In the genomic region with DNA sequence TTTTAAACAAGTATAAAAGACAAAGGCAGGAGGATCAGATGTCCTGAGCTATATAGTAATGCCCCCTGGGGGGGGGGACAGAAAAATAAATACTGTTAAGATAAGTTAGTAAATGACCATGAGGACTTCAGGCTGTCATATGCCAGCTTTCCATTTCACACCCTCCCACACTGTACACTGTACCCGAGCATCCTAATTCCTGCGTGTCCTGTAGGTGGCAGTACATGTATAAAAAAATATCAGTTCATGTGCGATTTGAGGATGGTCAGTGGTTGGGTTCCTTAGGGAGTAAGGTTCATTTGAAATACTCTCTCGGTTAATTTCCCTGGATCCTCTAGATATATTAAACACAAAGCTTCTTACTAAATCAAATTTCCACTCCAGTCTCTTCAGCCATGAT, we compare ENCODE assay signal across 8 mouse cellular contexts. TPM values are rescaled to one million over a fixed set of nuclear protein-coding genes. Genes with fewer than 3 reads are reported as not detected.
DNase-seq lines count a peak whose midpoint lies in the region; ATAC-seq and TF ChIP-seq lines count a peak whose summit lies in the region.

No protein-coding gene starts in this region.

- no peaks in the 10 kb centered on the region for H3K9me3 ChIP-seq in forebrain, embryonic 11.5 days (ENCODE audit: control insufficient read depth, low read length)
- no peaks in the 10 kb centered on the region for H3K9me3 ChIP-seq in forebrain, embryonic 10.5 days
- H3K9me3 ChIP-seq in heart, embryonic 16.5 days (replicated peaks; ENCODE audit: control insufficient read depth, low read length), result no peaks in the 10 kb centered on the region

- H3K4me3 ChIP-seq in forebrain, embryonic 11.5 days (ENCODE audit: low read depth, low read length), result no peak overlapping the region
- no peak overlapping the region for H3K4me3 ChIP-seq in forebrain, embryonic 10.5 days
- H3K4me3 ChIP-seq in heart, embryonic 16.5 days (ENCODE audit: low read length), result no peak overlapping the region
- H3K4me3 ChIP-seq in thymus, adult 2 months (ENCODE audit: control insufficient read depth, insufficient read depth, low read length), result no peak overlapping the region

- no peak for TF ChIP-seq POLR2A in thymus, adult 2 months (IDR thresholded peaks at IDR 0.05; ENCODE audit: control insufficient read depth, extremely low read depth, insufficient read depth, low read length, poor library complexity)

- DNase-seq in forebrain, embryonic 11.5 days (ENCODE audit: low spot score), result no peak
- no peak for DNase-seq in forebrain, embryonic 10.5 days (ENCODE audit: extremely low spot score, low spot score)
- peak; percentile 79 for DNase-seq in MN1 (ENCODE audit: low spot score)
- peak; percentile 65 to 68 for DNase-seq in cerebellum, postnatal 10 days
- peak; percentile 52 for DNase-seq in kidney, postnatal 10 days
- peak; percentile 46 for DNase-seq in lung, postnatal 14 days
- peak; percentile 62 for DNase-seq in thymus, adult 2 months

- H3K27me3 ChIP-seq in forebrain, embryonic 11.5 days (ENCODE audit: control insufficient read depth, insufficient read depth, low read length), result no peaks in the 10 kb centered on the region
- no peaks in the 10 kb centered on the region for H3K27me3 ChIP-seq in forebrain, embryonic 10.5 days (ENCODE audit: poor library complexity, severe bottlenecking)
- H3K27me3 ChIP-seq in heart, embryonic 16.5 days (ENCODE audit: control insufficient read depth, insufficient read depth, low read length), result no peaks in the 10 kb centered on the region
- H3K27me3 ChIP-seq in thymus, adult 2 months (ENCODE audit: control insufficient read depth, insufficient read depth, low read length), result no peaks in the 10 kb centered on the region

- no peaks in the 10 kb centered on the region for H3K4me1 ChIP-seq in forebrain, embryonic 11.5 days (replicated peaks; ENCODE audit: control insufficient read depth, insufficient read depth, low read length)
- H3K4me1 ChIP-seq in forebrain, embryonic 10.5 days, result no peaks in the 10 kb centered on the region
- H3K4me1 ChIP-seq in heart, embryonic 16.5 days (ENCODE audit: control insufficient read depth, insufficient read depth, low read length), result no peaks in the 10 kb centered on the region
- H3K4me1 ChIP-seq in thymus, adult 2 months (replicated peaks; ENCODE audit: control insufficient read depth, insufficient read depth, low read length), result peaks cover 14% of the 10 kb centered on the region

- no peak overlapping the region for H3K27ac ChIP-seq in forebrain, embryonic 11.5 days (ENCODE audit: low read depth, low read length)
- H3K27ac ChIP-seq in forebrain, embryonic 10.5 days, result no peak overlapping the region
- no peak overlapping the region for H3K27ac ChIP-seq in heart, embryonic 16.5 days (ENCODE audit: low read length)
- H3K27ac ChIP-seq in thymus, adult 2 months (ENCODE audit: control insufficient read depth, insufficient read depth, low read length), result no peak overlapping the region

- ATAC-seq in forebrain, embryonic 11.5 days (replicated peaks; ENCODE audit: low FRiP score), result peak; percentile 56; the same call in 1 of the 2 replicates
- ATAC-seq in heart, embryonic 16.5 days (replicated peaks; ENCODE audit: extremely low read depth, insufficient read depth, low FRiP score), result peak; percentile 45; the same call in 1 of the 2 replicates

- H3K9ac ChIP-seq in forebrain, embryonic 11.5 days (ENCODE audit: low read length), result no peak overlapping the region
- H3K9ac ChIP-seq in heart, embryonic 16.5 days (ENCODE audit: low read length), result no peak overlapping the region

- H3K4me2 ChIP-seq in forebrain, embryonic 11.5 days (ENCODE audit: low read depth, low read length, severe bottlenecking), result no peak overlapping the region
- H3K4me2 ChIP-seq in heart, embryonic 16.5 days (ENCODE audit: low read depth, low read length), result no peak overlapping the region

- no peaks in the 10 kb centered on the region for H3K36me3 ChIP-seq in forebrain, embryonic 11.5 days (ENCODE audit: control insufficient read depth, insufficient read depth, low read length)
- H3K36me3 ChIP-seq in forebrain, embryonic 10.5 days (replicated peaks), result no peaks in the 10 kb centered on the region
- no peaks in the 10 kb centered on the region for H3K36me3 ChIP-seq in heart, embryonic 16.5 days (ENCODE audit: control insufficient read depth, insufficient read depth)
- H3K36me3 ChIP-seq in thymus, adult 2 months (ENCODE audit: control insufficient read depth, insufficient read depth, low read length), result no peaks in the 10 kb centered on the region

- 65% methylated on average over 4 of the region's 4 CpGs for WGBS in forebrain, embryonic 11.5 days
- 72% methylated on average over 4 of the region's 4 CpGs for WGBS in forebrain, embryonic 10.5 days
- WGBS in heart, embryonic 16.5 days, result 38% methylated on average over 4 of the region's 4 CpGs
- 19% methylated on average over 4 of the region's 4 CpGs for WGBS in thymus, adult 2 months

- TF ChIP-seq CTCF in thymus, adult 2 months (IDR thresholded peaks at IDR 0.05; ENCODE audit: borderline replicate concordance, control insufficient read depth, extremely low read depth, insufficient read depth, low read length, poor library complexity), result no peak

RNA-seq across cellular contexts. Expression of gene Psma6, which starts 29.1 kb away (rescaled TPM):
- 425 and 448 TPM in 2 replicates for polyA plus RNA-seq in forebrain, embryonic 11.5 days (2014; fragmentation: Nextera tagmentation; extraction: Ambion mirVana)
- 501 and 503 TPM in 2 replicates for polyA plus RNA-seq in forebrain, embryonic 10.5 days (2016; fragmentation: Nextera tagmentation; extraction: Ambion mirVana)
- 322 and 352 TPM in 2 replicates for polyA plus RNA-seq in heart, embryonic 16.5 days (2015; fragmentation: Nextera tagmentation; extraction: Ambion mirVana)
- polyA plus RNA-seq in thymus, adult 2 months (2012; rRNA removed), result 74.8 and 92.3 TPM in 2 replicates

RNA-seq across cellular contexts. Expression of gene Ppp2r3c, which starts 52.1 kb away (rescaled TPM):
- 28.4 and 35.8 TPM in 2 replicates for polyA plus RNA-seq in forebrain, embryonic 11.5 days (2014; fragmentation: Nextera tagmentation; extraction: Ambion mirVana)
- 23.1 and 23.2 TPM in 2 replicates for polyA plus RNA-seq in forebrain, embryonic 10.5 days (2016; fragmentation: Nextera tagmentation; extraction: Ambion mirVana)
- 9.3 and 9.9 TPM in 2 replicates for polyA plus RNA-seq in heart, embryonic 16.5 days (2015; fragmentation: Nextera tagmentation; extraction: Ambion mirVana)
- 3.6 and 3.9 TPM in 2 replicates for polyA plus RNA-seq in thymus, adult 2 months (2012; rRNA removed)

RNA-seq across cellular contexts. Expression of gene 1110008L16Rik, which starts 55.5 kb away (rescaled TPM):
- polyA plus RNA-seq in forebrain, embryonic 11.5 days (2014; fragmentation: Nextera tagmentation; extraction: Ambion mirVana), result 15.6 and 16.0 TPM in 2 replicates
- polyA plus RNA-seq in forebrain, embryonic 10.5 days (2016; fragmentation: Nextera tagmentation; extraction: Ambion mirVana), result 19.0 and 19.4 TPM in 2 replicates
- 9.0 and 12.3 TPM in 2 replicates for polyA plus RNA-seq in heart, embryonic 16.5 days (2015; fragmentation: Nextera tagmentation; extraction: Ambion mirVana)
- 6.1 and 6.7 TPM in 2 replicates for polyA plus RNA-seq in thymus, adult 2 months (2012; rRNA removed)

Comparison
In these comparisons a context has a peak if more than half of its experiments do, and no peak if none do; other contexts are left out.
1. DNase-seq: peak in MN1 (single experiment), cerebellum, postnatal 10 days (2 of 2), kidney, postnatal 10 days (single experiment), lung, postnatal 14 days (single experiment) and thymus, adult 2 months (single experiment); none in forebrain, embryonic 11.5 days (single experiment) and forebrain, embryonic 10.5 days (single experiment).